Mouse (Mus musculus): ENCODE data around the gene Glmp. TPM values are rescaled to one million over a fixed set of nuclear protein-coding genes. Genes with fewer than 3 reads are reported as not detected.
"Not testable (repeated sequence)": the region's sequence is repeated elsewhere in the genome, so short reads cannot be mapped to it uniquely, and the experiment has no call there.

The Glmp gene
- polyA plus RNA-seq (2011; ENCODE audit: insufficient read depth, insufficient read length, low replicate concordance, missing spikeins), result 18.0 and 79.0 TPM in 2 replicates

GRCm38 (mm10) chr3:88324951-88325405, at the start of gene Glmp:
Gene Glmp, plus strand, starts transcription at chr3:88325023.
- Histone ChIP-seq H3K27ac (ENCODE audit: control insufficient read depth, insufficient read depth, low read depth, low read length, poor library complexity) (0 out of 2 replicates have a peak within 1 kb of the TSS, but pooled peaks have one; percentile 16), H3K4me3 (replicated peaks; ENCODE audit: control insufficient read depth, low read depth, low read length) (peak within 1 kb of the TSS; percentile 73), H3K4me1 (ENCODE audit: control insufficient read depth, insufficient read depth, low read length) (peaks cover 2% of the 10 kb centered on the region; the same call in 1 of the 2 replicates)
- TF ChIP-seq POLR2A (IDR thresholded peaks at IDR 0.05; ENCODE audit: borderline replicate concordance, control insufficient read depth, low read depth, low read length) (no peak), CTCF (IDR thresholded peaks at IDR 0.05; ENCODE audit: control insufficient read depth, insufficient read depth, low read length) (no peak)
- 2% methylated on average over 10 of the region's 10 CpGs for WGBS

GRCm38 (mm10) chr3:88276121-88276520, 48.7 kb upstream of the Glmp start:
- WGBS, result 71% methylated on average over 2 of the region's 2 CpGs
- TF ChIP-seq POLR2A (IDR thresholded peaks at IDR 0.05; ENCODE audit: borderline replicate concordance, control insufficient read depth, low read depth, low read length), result no peak
- TF ChIP-seq CTCF (IDR thresholded peaks at IDR 0.05; ENCODE audit: control insufficient read depth, insufficient read depth, low read length), result no peak
- no peak overlapping the region for H3K4me3 ChIP-seq (replicated peaks; ENCODE audit: control insufficient read depth, low read depth, low read length)
- no peak overlapping the region for H3K27ac ChIP-seq (ENCODE audit: control insufficient read depth, insufficient read depth, low read depth, low read length, poor library complexity)
- H3K4me1 ChIP-seq (ENCODE audit: control insufficient read depth, insufficient read depth, low read length), result no peaks in the 10 kb centered on the region

- WGBS, result 58% methylated on average over 7 of the region's 7 CpGs
- H3K4me1 ChIP-seq (ENCODE audit: control insufficient read depth, insufficient read depth, low read length), result no peaks in the 10 kb centered on the region
- H3K4me3 ChIP-seq (replicated peaks; ENCODE audit: control insufficient read depth, low read depth, low read length), result no peak overlapping the region
- TF ChIP-seq CTCF (IDR thresholded peaks at IDR 0.05; ENCODE audit: control insufficient read depth, insufficient read depth, low read length), result peak; percentile 25; the same call in 1 of the 2 replicates
- no peak for TF ChIP-seq POLR2A (IDR thresholded peaks at IDR 0.05; ENCODE audit: borderline replicate concordance, control insufficient read depth, low read depth, low read length)
- no peak overlapping the region for H3K27ac ChIP-seq (ENCODE audit: control insufficient read depth, insufficient read depth, low read depth, low read length, poor library complexity)
Measured at GRCm38 (mm10) chr3:88276529-88277143, 48.2 kb upstream of the Glmp start.

GRCm38 (mm10) chr3:88280035-88280434, 44.8 kb upstream of the Glmp start:
- Histone ChIP-seq H3K4me3 (replicated peaks; ENCODE audit: control insufficient read depth, low read depth, low read length) (no peak overlapping the region), H3K4me1 (ENCODE audit: control insufficient read depth, insufficient read depth, low read length) (no peaks in the 10 kb centered on the region), H3K27ac (ENCODE audit: control insufficient read depth, insufficient read depth, low read depth, low read length, poor library complexity) (no peak overlapping the region)
- 83% methylated on average over 2 of the region's 2 CpGs for WGBS
- TF ChIP-seq POLR2A (IDR thresholded peaks at IDR 0.05; ENCODE audit: borderline replicate concordance, control insufficient read depth, low read depth, low read length) (no peak), CTCF (IDR thresholded peaks at IDR 0.05; ENCODE audit: control insufficient read depth, insufficient read depth, low read length) (no peak)

GRCm38 (mm10) chr3:88281141-88281916, 43.5 kb upstream of the Glmp start:
- WGBS, result 79% methylated on average over 11 of the region's 11 CpGs
- not testable (repeated sequence) for H3K4me3 ChIP-seq (replicated peaks; ENCODE audit: control insufficient read depth, low read depth, low read length); H3K4me1 ChIP-seq (ENCODE audit: control insufficient read depth, insufficient read depth, low read length); H3K27ac ChIP-seq (ENCODE audit: control insufficient read depth, insufficient read depth, low read depth, low read length, poor library complexity)

GRCm38 (mm10) chr3:88284815-88285564, 39.8 kb upstream of the Glmp start:
- 85% methylated on average over 14 of the region's 14 CpGs for WGBS
- H3K27ac ChIP-seq (ENCODE audit: control insufficient read depth, insufficient read depth, low read depth, low read length, poor library complexity); H3K4me3 ChIP-seq (replicated peaks; ENCODE audit: control insufficient read depth, low read depth, low read length); H3K4me1 ChIP-seq (ENCODE audit: control insufficient read depth, insufficient read depth, low read length): not testable (repeated sequence)

GRCm38 (mm10) chr3:88285565-88285895, 39.3 kb upstream of the Glmp start:
- not testable (repeated sequence) for H3K27ac ChIP-seq (ENCODE audit: control insufficient read depth, insufficient read depth, low read depth, low read length, poor library complexity); H3K4me1 ChIP-seq (ENCODE audit: control insufficient read depth, insufficient read depth, low read length); H3K4me3 ChIP-seq (replicated peaks; ENCODE audit: control insufficient read depth, low read depth, low read length)
- no CpG with 5 or more reads among the region's 2 CpGs for WGBS

GRCm38 (mm10) chr3:88287110-88287509, 37.7 kb upstream of the Glmp start, which contains the start of gene Gm38392:
Gene Gm38392, minus strand, starts transcription at chr3:88287210.
- Histone ChIP-seq H3K4me3 (replicated peaks; ENCODE audit: control insufficient read depth, low read depth, low read length) (no peak within 1 kb of the TSS), H3K4me1 (ENCODE audit: control insufficient read depth, insufficient read depth, low read length) (no peaks in the 10 kb centered on the region; the same call in 1 of the 2 replicates), H3K27ac (ENCODE audit: control insufficient read depth, insufficient read depth, low read depth, low read length, poor library complexity) (no peak within 1 kb of the TSS)
- WGBS, result 91% methylated on average over 4 of the region's 4 CpGs
- TF ChIP-seq CTCF (IDR thresholded peaks at IDR 0.05; ENCODE audit: control insufficient read depth, insufficient read depth, low read length), result no peak
- TF ChIP-seq POLR2A (IDR thresholded peaks at IDR 0.05; ENCODE audit: borderline replicate concordance, control insufficient read depth, low read depth, low read length), result no peak

GRCm38 (mm10) chr3:88288133-88288713, 36.6 kb upstream of the Glmp start:
- H3K27ac ChIP-seq (ENCODE audit: control insufficient read depth, insufficient read depth, low read depth, low read length, poor library complexity); H3K4me3 ChIP-seq (replicated peaks; ENCODE audit: control insufficient read depth, low read depth, low read length); H3K4me1 ChIP-seq (ENCODE audit: control insufficient read depth, insufficient read depth, low read length): not testable (repeated sequence)
- WGBS, result 72% methylated on average over 10 of the region's 10 CpGs

Data from bone marrow, adult 2 months (tissue).